Mouse (Mus musculus) heart, embryonic 13.5 days (tissue): Measurements from ENCODE around the gene Zdhhc6. TPM values are rescaled to one million over a fixed set of nuclear protein-coding genes. Genes with fewer than 3 reads are reported as not detected.

ENCODE experiments used
- ATAC-seq: fragments of 200-750 bp; cut with Nextera tagmentation; 2 replicates; pipeline ENCODE4 v1.8.0; 2017; ENCODE audit warnings: moderate TSS enrichment; ENCODE audit not compliant: insufficient number of reproducible peaks, low FRiP score, low TSS enrichment; ENCODE audit errors: extremely low read depth
- H3K27ac ChIP-seq: fragments of 300-500 bp; sonication (generic); replicated peaks from 2 replicates; pipeline ENCODE4 v1.5.1; 2015; ENCODE audit warnings: moderate library complexity, mild to moderate bottlenecking, inconsistent platforms
- H3K27me3 ChIP-seq: fragments of 300-500 bp; sonication (generic); replicated peaks from 2 replicates; pipeline ENCODE4 v1.6.1; 2015; ENCODE audit warnings: mild to moderate bottlenecking, inconsistent platforms
- H3K36me3 ChIP-seq: fragments of 300-500 bp; sonication (generic); 2 replicates; pipeline ENCODE4 v1.6.1; 2015; ENCODE audit warnings: mild to moderate bottlenecking, inconsistent platforms
- H3K4me1 ChIP-seq: fragments of 300-500 bp; sonication (generic); 2 replicates; pipeline ENCODE4 v1.6.1; 2015; ENCODE audit warnings: inconsistent platforms
- H3K4me2 ChIP-seq: fragments of 300-500 bp; sonication (generic); 2 replicates; pipeline ENCODE4 v1.6.1; 2015; ENCODE audit warnings: inconsistent platforms, mild to moderate bottlenecking, moderate library complexity
- H3K4me3 ChIP-seq: fragments of 300-500 bp; sonication (generic); 2 replicates; pipeline ENCODE4 v1.5.1; 2015; ENCODE audit warnings: moderate library complexity, mild to moderate bottlenecking, inconsistent platforms
- H3K9ac ChIP-seq: fragments of 300-500 bp; sonication (generic); 2 replicates; pipeline ENCODE4 v1.6.1; 2015; ENCODE audit warnings: inconsistent platforms, mild to moderate bottlenecking, moderate library complexity
- H3K9me3 ChIP-seq: fragments of 300-500 bp; sonication (generic); 2 replicates; pipeline ENCODE4 v1.6.1; 2016; ENCODE audit warnings: inconsistent platforms
- WGBS: fragments of 180-500 bp; shearing (Covaris S2); methylation state at CpG from one replicate; pipeline ENCODE4 v1.1.7; 2015; ENCODE audit warnings: mixed read lengths; 5-methylcytosine and 5-hydroxymethylcytosine counted together
- polyA plus RNA-seq: library from polyadenylated mRNA; unstranded; fragments of >200 nt; fragmentation: Nextera tagmentation; extraction: Ambion mirVana; gene quantifications from 2 replicates; pipeline ENCODE4 v1.2.1, GENCODE M21; 2015

Gene Zdhhc6
- polyA plus RNA-seq, 1 experiment from 2014 or later, result 59.4 TPM

GRCm38 (mm10) chr19:55284093-55284492 is 31.7 kb downstream of the Zdhhc6 start:
- no peak for ATAC-seq
- H3K4me3 ChIP-seq, result no peak overlapping the region
- peaks cover 88% of the 10 kb centered on the region for H3K36me3 ChIP-seq
- no peak overlapping the region for H3K27ac ChIP-seq
- H3K4me2 ChIP-seq, result no peak overlapping the region
- no peaks in the 10 kb centered on the region for H3K9me3 ChIP-seq
- WGBS, result 54% methylated on average over 4 of the region's 4 CpGs
- H3K4me1 ChIP-seq, result no peaks in the 10 kb centered on the region
- H3K27me3 ChIP-seq, result no peaks in the 10 kb centered on the region
- no peak overlapping the region for H3K9ac ChIP-seq

GRCm38 (mm10) chr19:55276770-55277169 is 39.1 kb downstream of the Zdhhc6 start:
- WGBS, result 54% methylated on average over 3 of the region's 3 CpGs
- H3K36me3 ChIP-seq, result peaks cover 47% of the 10 kb centered on the region
- no peaks in the 10 kb centered on the region for H3K9me3 ChIP-seq
- H3K4me1 ChIP-seq, result no peaks in the 10 kb centered on the region
- no peaks in the 10 kb centered on the region for H3K27me3 ChIP-seq
- H3K4me2 ChIP-seq, result no peak overlapping the region
- H3K9ac ChIP-seq, result no peak overlapping the region
- H3K27ac ChIP-seq, result no peak overlapping the region
- H3K4me3 ChIP-seq, result no peak overlapping the region
- no peak for ATAC-seq

- no peak for ATAC-seq
- Histone ChIP-seq H3K4me3 (no peak overlapping the region), H3K36me3 (peaks cover 45% of the 10 kb centered on the region), H3K9me3 (no peaks in the 10 kb centered on the region), H3K27me3 (no peaks in the 10 kb centered on the region), H3K4me1 (peaks cover 5% of the 10 kb centered on the region; the same call in 1 of the 2 replicates), H3K4me2 (no peak overlapping the region), H3K9ac (no peak overlapping the region), H3K27ac (no peak overlapping the region)
- 70% methylated on average over 4 of the region's 4 CpGs for WGBS
Observed at GRCm38 (mm10) chr19:55276100-55276499, 39.7 kb downstream of the Zdhhc6 start.

- Histone ChIP-seq H3K27ac (no peak overlapping the region), H3K9ac (no peak overlapping the region), H3K9me3 (no peaks in the 10 kb centered on the region), H3K36me3 (peaks cover 43% of the 10 kb centered on the region), H3K4me3 (no peak overlapping the region), H3K4me2 (no peak overlapping the region), H3K27me3 (no peaks in the 10 kb centered on the region), H3K4me1 (peaks cover 13% of the 10 kb centered on the region)
- no peak for ATAC-seq
- 46% methylated on average over 6 of the region's 6 CpGs for WGBS
Observed at GRCm38 (mm10) chr19:55273340-55273739, 42.5 kb downstream of the Zdhhc6 start.

- Histone ChIP-seq H3K36me3 (peaks cover 37% of the 10 kb centered on the region), H3K9ac (no peak overlapping the region), H3K27ac (no peak overlapping the region), H3K4me3 (no peak overlapping the region), H3K9me3 (no peaks in the 10 kb centered on the region), H3K27me3 (no peaks in the 10 kb centered on the region), H3K4me2 (no peak overlapping the region), H3K4me1 (peaks cover 17% of the 10 kb centered on the region)
- WGBS, result 34% methylated on average over 3 of the region's 3 CpGs
- no peak for ATAC-seq
Observed at GRCm38 (mm10) chr19:55271448-55271847, 44.4 kb downstream of the Zdhhc6 start.

- Histone ChIP-seq H3K4me3 (no peak overlapping the region), H3K36me3 (peaks cover 34% of the 10 kb centered on the region), H3K9me3 (no peaks in the 10 kb centered on the region), H3K4me2 (no peak overlapping the region), H3K27me3 (no peaks in the 10 kb centered on the region), H3K27ac (no peak overlapping the region), H3K4me1 (peaks cover 17% of the 10 kb centered on the region), H3K9ac (no peak overlapping the region)
- WGBS, result 73% methylated on average over 5 of the region's 5 CpGs
- ATAC-seq, result no peak
Observed at GRCm38 (mm10) chr19:55269051-55269450, 46.8 kb downstream of the Zdhhc6 start.

GRCm38 (mm10) chr19:55268150-55268549 is 47.7 kb downstream of the Zdhhc6 start:
- H3K27ac ChIP-seq, result no peak overlapping the region; the same call in 1 of the 2 replicates

GRCm38 (mm10) chr19:55266786-55267185 is 49.0 kb downstream of the Zdhhc6 start:
- Histone ChIP-seq H3K27ac (no peak overlapping the region), H3K4me1 (peaks cover 17% of the 10 kb centered on the region), H3K36me3 (peaks cover 21% of the 10 kb centered on the region; the same call in 1 of the 2 replicates), H3K27me3 (no peaks in the 10 kb centered on the region), H3K9ac (no peak overlapping the region), H3K9me3 (no peaks in the 10 kb centered on the region), H3K4me2 (no peak overlapping the region), H3K4me3 (no peak overlapping the region)
- no peak for ATAC-seq
- 80% methylated on average over 3 of the region's 3 CpGs for WGBS

More at GRCm38 (mm10) chr19:55268150-55268549, 47.7 kb downstream of the Zdhhc6 start:
- H3K4me3 ChIP-seq, result no peak overlapping the region
- ATAC-seq, result no peak
- WGBS, result 62% methylated on average over 3 of the region's 3 CpGs
- no peaks in the 10 kb centered on the region for H3K27me3 ChIP-seq
- no peak overlapping the region for H3K4me2 ChIP-seq
- H3K9ac ChIP-seq, result no peak overlapping the region
- no peaks in the 10 kb centered on the region for H3K9me3 ChIP-seq
- H3K4me1 ChIP-seq, result peaks cover 17% of the 10 kb centered on the region
- H3K36me3 ChIP-seq, result peaks cover 28% of the 10 kb centered on the region

GRCm38 (mm10) chr19:55265269-55265668 is 50.6 kb downstream of the Zdhhc6 start:
- H3K27me3 ChIP-seq, result no peaks in the 10 kb centered on the region
- H3K9ac ChIP-seq, result no peak overlapping the region
- ATAC-seq, result no peak
- 68% methylated on average over 3 of the region's 3 CpGs for WGBS
- no peaks in the 10 kb centered on the region for H3K9me3 ChIP-seq
- no peak overlapping the region for H3K4me3 ChIP-seq
- H3K36me3 ChIP-seq, result peaks cover 12% of the 10 kb centered on the region; the same call in 1 of the 2 replicates
- H3K27ac ChIP-seq, result no peak overlapping the region
- H3K4me2 ChIP-seq, result no peak overlapping the region
- H3K4me1 ChIP-seq, result peaks cover 11% of the 10 kb centered on the region

GRCm38 (mm10) chr19:55260389-55261184 is 55.2 kb downstream of the Zdhhc6 start:
- no peak for ATAC-seq
- no peaks in the 10 kb centered on the region for H3K27me3 ChIP-seq
- no peak overlapping the region for H3K4me3 ChIP-seq
- no peaks in the 10 kb centered on the region for H3K36me3 ChIP-seq
- no peaks in the 10 kb centered on the region for H3K9me3 ChIP-seq
- no peak overlapping the region for H3K4me2 ChIP-seq
- no peak overlapping the region for H3K27ac ChIP-seq
- no peak overlapping the region for H3K9ac ChIP-seq
- H3K4me1 ChIP-seq, result peaks cover 17% of the 10 kb centered on the region
- 64% methylated on average over 12 of the region's 12 CpGs for WGBS

GRCm38 (mm10) chr19:55258514-55258913 is 57.3 kb downstream of the Zdhhc6 start:
- no peak for ATAC-seq
- no peak overlapping the region for H3K4me3 ChIP-seq
- H3K4me2 ChIP-seq, result no peak overlapping the region
- no peaks in the 10 kb centered on the region for H3K9me3 ChIP-seq
- no peak overlapping the region for H3K27ac ChIP-seq
- H3K27me3 ChIP-seq, result no peaks in the 10 kb centered on the region
- no peak overlapping the region for H3K9ac ChIP-seq
- no peaks in the 10 kb centered on the region for H3K36me3 ChIP-seq
- H3K4me1 ChIP-seq, result peaks cover 28% of the 10 kb centered on the region
- 79% methylated on average over 5 of the region's 5 CpGs for WGBS
